Mouse (Mus musculus) kidney, embryonic 15.5 days (tissue): ENCODE results near the gene Rbx1. TPM values are rescaled to one million over a fixed set of nuclear protein-coding genes. Genes with fewer than 3 reads are reported as not detected.
A peak's percentile ranks its signal among the peaks of the same experiment; 100 is the strongest.
"Not testable (repeated sequence)": the region's sequence is repeated elsewhere in the genome, so short reads cannot be mapped to it uniquely, and the experiment has no call there.

Experiments used
- ATAC-seq: fragments of 200-750 bp; cut with Nextera tagmentation; replicated peaks from 2 replicates; pipeline ENCODE4 v1.8.0; 2017; ENCODE audit warnings: moderate TSS enrichment; ENCODE audit not compliant: low FRiP score
- H3K27ac ChIP-seq: fragments of 300-500 bp; sonication (generic); 2 replicates; pipeline ENCODE4 v1.5.1; 2015; ENCODE audit warnings: mild to moderate bottlenecking, inconsistent platforms
- H3K27me3 ChIP-seq: fragments of 300-500 bp; sonication (generic); 2 replicates; pipeline ENCODE4 v1.6.1; 2015; ENCODE audit warnings: inconsistent platforms
- H3K36me3 ChIP-seq: fragments of 300-500 bp; sonication (generic); 2 replicates; pipeline ENCODE4 v1.6.1; 2015; ENCODE audit warnings: inconsistent platforms
- H3K4me1 ChIP-seq: fragments of 300-500 bp; sonication (generic); 2 replicates; pipeline ENCODE4 v1.6.1; 2015; ENCODE audit warnings: inconsistent platforms
- H3K4me2 ChIP-seq: fragments of 300-500 bp; sonication (generic); 2 replicates; pipeline ENCODE4 v1.6.1; 2015; ENCODE audit warnings: moderate library complexity, mild to moderate bottlenecking, inconsistent platforms
- H3K4me3 ChIP-seq: fragments of 300-500 bp; sonication (generic); replicated peaks from 2 replicates; pipeline ENCODE4 v1.5.1; 2015; ENCODE audit warnings: mild to moderate bottlenecking, inconsistent platforms
- H3K9ac ChIP-seq: fragments of 300-500 bp; sonication (generic); 2 replicates; pipeline ENCODE4 v1.6.1; 2015; ENCODE audit warnings: mild to moderate bottlenecking, inconsistent platforms
- H3K9me3 ChIP-seq: fragments of 300-500 bp; sonication (generic); replicated peaks from 2 replicates; pipeline ENCODE4 v1.6.1; 2016; ENCODE audit warnings: inconsistent platforms
- WGBS: fragments of 180-500 bp; shearing (Covaris S2); methylation state at CpG from one replicate; pipeline ENCODE4 v1.1.7; 2015; ENCODE audit warnings: mixed read lengths; 5-methylcytosine and 5-hydroxymethylcytosine counted together
- polyA plus RNA-seq: library from polyadenylated mRNA; unstranded; fragments of >200 nt; fragmentation: Nextera tagmentation; extraction: Ambion mirVana; gene quantifications from 2 replicates; pipeline ENCODE4 v1.2.1, GENCODE M21; 2015

Gene Rbx1
- polyA plus RNA-seq, 1 experiment from 2014 or later = 459 TPM

GRCm38 (mm10) chr15:81465016-81465660 is 958 bp upstream of the Rbx1 start:
- Histone ChIP-seq H3K4me2 (peak overlapping the region; percentile 76), H3K9ac (peak overlapping the region; percentile 64), H3K4me3 (peak overlapping the region; percentile 78), H3K4me1 (peaks cover 11% of the 10 kb centered on the region), H3K27ac (peak overlapping the region; percentile 92), H3K27me3 (no peaks in the 10 kb centered on the region), H3K36me3 (peaks cover 24% of the 10 kb centered on the region), H3K9me3 (peaks cover 12% of the 10 kb centered on the region; the same call in 1 of the 2 replicates)
- 71% methylated on average over 12 of the region's 12 CpGs for WGBS
- no peak for ATAC-seq

DNA sequence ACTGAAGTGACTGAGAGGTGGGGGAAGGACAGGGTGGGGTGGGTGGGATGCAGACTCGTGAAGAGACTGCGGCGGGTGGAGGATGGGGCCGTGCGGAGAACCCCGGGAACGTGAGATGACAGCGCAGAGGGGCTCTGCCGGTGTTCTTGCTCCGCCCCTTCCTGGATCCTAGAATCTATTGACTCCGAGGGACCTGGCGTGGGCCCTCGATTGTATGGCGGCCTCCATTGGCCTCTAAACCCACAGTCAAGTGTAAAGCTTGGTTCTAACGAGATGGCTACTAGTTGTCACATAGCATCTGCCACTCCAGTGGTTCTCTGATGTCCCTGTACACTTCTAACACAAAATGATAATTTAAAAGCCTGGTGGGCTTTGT is 630 bp downstream of the Rbx1 start:
- Histone ChIP-seq H3K27ac (peak overlapping the region; percentile 91), H3K27me3 (no peaks in the 10 kb centered on the region), H3K36me3 (peaks cover 36% of the 10 kb centered on the region), H3K4me3 (peak overlapping the region; percentile 78), H3K4me2 (peak overlapping the region; percentile 71), H3K4me1 (peaks cover 11% of the 10 kb centered on the region), H3K9ac (peak overlapping the region; percentile 68), H3K9me3 (peaks cover 8% of the 10 kb centered on the region; the same call in 1 of the 2 replicates)
- no peak; the same call in 1 of the 2 replicates for ATAC-seq
- 1% methylated on average over 15 of the region's 15 CpGs for WGBS

- Histone ChIP-seq H3K4me2 (no peak overlapping the region), H3K9me3 (no peaks in the 10 kb centered on the region), H3K4me1 (peaks cover 11% of the 10 kb centered on the region), H3K9ac (no peak overlapping the region), H3K4me3 (no peak overlapping the region), H3K27me3 (no peaks in the 10 kb centered on the region), H3K36me3 (peaks cover 74% of the 10 kb centered on the region), H3K27ac (no peak overlapping the region)
- WGBS = 49% methylated on average over 8 of the region's 8 CpGs
- ATAC-seq = no peak
Observed at GRCm38 (mm10) chr15:81470735-81471134, 4.6 kb downstream of the Rbx1 start.

GRCm38 (mm10) chr15:81472256-81472655 is 6.2 kb downstream of the Rbx1 start:
- Histone ChIP-seq H3K27me3 (no peaks in the 10 kb centered on the region), H3K4me3 (no peak overlapping the region), H3K4me2 (no peak overlapping the region), H3K4me1 (peaks cover 12% of the 10 kb centered on the region), H3K27ac (no peak overlapping the region), H3K9me3 (no peaks in the 10 kb centered on the region), H3K36me3 (peaks cover 80% of the 10 kb centered on the region), H3K9ac (no peak overlapping the region)
- ATAC-seq = no peak
- 97% methylated on average over 5 of the region's 5 CpGs for WGBS

- peaks cover 55% of the 10 kb centered on the region for H3K36me3 ChIP-seq
- no peak overlapping the region for H3K4me2 ChIP-seq
- 50% methylated on average over 3 of the region's 3 CpGs for WGBS
Observed at GRCm38 (mm10) chr15:81475654-81476053, 9.6 kb downstream of the Rbx1 start.

GRCm38 (mm10) chr15:81476597-81476996 is 10.5 kb downstream of the Rbx1 start:
- Histone ChIP-seq H3K4me1 (peaks cover 20% of the 10 kb centered on the region), H3K4me2 (no peak overlapping the region), H3K27ac (no peak overlapping the region), H3K9ac (no peak overlapping the region), H3K4me3 (no peak overlapping the region), H3K27me3 (no peaks in the 10 kb centered on the region), H3K36me3 (peaks cover 46% of the 10 kb centered on the region), H3K9me3 (no peaks in the 10 kb centered on the region)
- WGBS = 8% methylated on average over 2 of the region's 2 CpGs
- ATAC-seq = no peak

More at GRCm38 (mm10) chr15:81475654-81476053, 9.6 kb downstream of the Rbx1 start:
- Histone ChIP-seq H3K9ac (no peak overlapping the region), H3K4me3 (no peak overlapping the region), H3K9me3 (no peaks in the 10 kb centered on the region), H3K27me3 (no peaks in the 10 kb centered on the region), H3K27ac (peak overlapping the region; percentile 62; the same call in 1 of the 2 replicates), H3K4me1 (peaks cover 13% of the 10 kb centered on the region)
- ATAC-seq = no peak

- Histone ChIP-seq H3K27ac (no peak overlapping the region), H3K9ac (no peak overlapping the region), H3K36me3 (peaks cover 16% of the 10 kb centered on the region), H3K27me3 (no peaks in the 10 kb centered on the region), H3K9me3 (no peaks in the 10 kb centered on the region), H3K4me1 (peaks cover 20% of the 10 kb centered on the region), H3K4me2 (peak overlapping the region; percentile 15; the same call in 1 of the 2 replicates), H3K4me3 (no peak overlapping the region)
- ATAC-seq = no peak
- 45% methylated on average over 21 of the region's 21 CpGs for WGBS
Observed at GRCm38 (mm10) chr15:81479446-81480213, 13.5 kb downstream of the Rbx1 start.

DNA sequence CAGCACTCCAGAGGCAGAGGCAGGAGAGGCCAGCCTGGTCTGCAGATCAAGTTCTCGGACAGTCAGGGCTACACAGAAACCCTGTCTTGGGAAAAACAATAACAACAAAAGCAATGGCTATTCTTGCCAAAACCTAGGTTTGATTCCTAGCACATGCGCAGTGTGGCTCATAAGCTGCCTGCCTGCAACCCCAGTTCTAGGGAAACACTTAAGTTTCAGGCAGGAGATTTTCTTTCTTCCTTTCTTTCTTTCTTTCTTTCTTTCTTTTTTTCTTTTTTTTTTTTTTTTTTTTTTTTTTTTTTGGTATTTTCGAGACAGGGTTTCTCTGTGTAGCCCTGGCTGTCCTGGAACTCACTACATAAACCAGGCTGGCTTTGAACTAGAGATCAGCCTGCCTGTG is 14.2 kb downstream of the Rbx1 start:
- H3K9ac ChIP-seq, H3K27me3 ChIP-seq, H3K9me3 ChIP-seq, ATAC-seq, H3K4me2 ChIP-seq, H3K4me3 ChIP-seq, H3K36me3 ChIP-seq, H3K27ac ChIP-seq: not testable (repeated sequence)
- peaks cover 20% of the 10 kb centered on the region for H3K4me1 ChIP-seq
- 71% methylated on average over 3 of the region's 3 CpGs for whole genome bisulfite sequencing

DNA sequence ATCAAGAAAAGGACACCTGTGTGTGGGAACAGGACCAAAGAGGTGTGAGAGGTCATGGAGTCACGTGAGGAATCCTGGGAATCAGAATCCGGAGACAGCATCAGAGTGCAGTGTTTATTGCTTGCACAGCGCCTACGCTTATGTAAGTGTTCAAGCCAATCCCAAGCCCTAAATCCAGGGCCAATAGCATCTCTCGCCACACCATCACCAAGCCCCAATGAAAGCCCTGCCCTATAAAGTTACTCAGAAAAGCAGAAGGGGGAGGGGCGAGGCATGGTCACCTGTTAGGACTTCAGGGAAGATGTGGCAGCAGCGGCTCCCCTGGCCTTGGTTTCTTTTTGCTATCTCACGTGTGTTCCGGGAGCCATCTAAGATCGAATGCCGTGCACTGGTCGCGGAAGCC is 14.9 kb downstream of the Rbx1 start:
- peak overlapping the region; percentile 59 for H3K4me2 ChIP-seq
- no peak overlapping the region for H3K9ac ChIP-seq
- peak overlapping the region; percentile 34 for H3K4me3 ChIP-seq
- H3K36me3 ChIP-seq = peaks cover 4% of the 10 kb centered on the region; the same call in 1 of the 2 replicates
- H3K4me1 ChIP-seq = peaks cover 20% of the 10 kb centered on the region
- 20% methylated on average over 13 of the region's 13 CpGs for WGBS
- H3K27me3 ChIP-seq = no peaks in the 10 kb centered on the region
- H3K27ac ChIP-seq = no peak overlapping the region
- peak; percentile 58; the same call in 1 of the 2 replicates for ATAC-seq
- no peaks in the 10 kb centered on the region for H3K9me3 ChIP-seq

GRCm38 (mm10) chr15:81482966-81483365 is 16.9 kb downstream of the Rbx1 start:
- H3K27ac ChIP-seq = no peak overlapping the region
- H3K36me3 ChIP-seq = no peaks in the 10 kb centered on the region
- WGBS = 76% methylated on average over 2 of the region's 2 CpGs
- H3K4me3 ChIP-seq = no peak overlapping the region
- no peaks in the 10 kb centered on the region for H3K9me3 ChIP-seq
- no peaks in the 10 kb centered on the region for H3K27me3 ChIP-seq
- H3K4me2 ChIP-seq = no peak overlapping the region
- no peak overlapping the region for H3K9ac ChIP-seq
- ATAC-seq = no peak
- H3K4me1 ChIP-seq = peaks cover 17% of the 10 kb centered on the region

GRCm38 (mm10) chr15:81483691-81484090 is 17.6 kb downstream of the Rbx1 start:
- no peaks in the 10 kb centered on the region for H3K9me3 ChIP-seq
- no peak overlapping the region for H3K27ac ChIP-seq
- H3K36me3 ChIP-seq = no peaks in the 10 kb centered on the region
- H3K27me3 ChIP-seq = no peaks in the 10 kb centered on the region
- H3K4me3 ChIP-seq = no peak overlapping the region
- H3K4me1 ChIP-seq = peaks cover 17% of the 10 kb centered on the region
- 92% methylated on average over 6 of the region's 6 CpGs for WGBS
- H3K4me2 ChIP-seq = no peak overlapping the region
- no peak for ATAC-seq
- H3K9ac ChIP-seq = no peak overlapping the region

- WGBS = 83% methylated on average over 4 of the region's 4 CpGs
- peaks cover 8% of the 10 kb centered on the region for H3K4me1 ChIP-seq
- no peak overlapping the region for H3K4me3 ChIP-seq
- no peak for ATAC-seq
- no peak overlapping the region for H3K27ac ChIP-seq
- no peaks in the 10 kb centered on the region for H3K36me3 ChIP-seq
- H3K9ac ChIP-seq = no peak overlapping the region
- no peaks in the 10 kb centered on the region for H3K9me3 ChIP-seq
- H3K4me2 ChIP-seq = no peak overlapping the region
- H3K27me3 ChIP-seq = no peaks in the 10 kb centered on the region
Observed at GRCm38 (mm10) chr15:81485483-81485882, 19.4 kb downstream of the Rbx1 start.
